Mouse (Mus musculus) gonadal fat pad, adult 2 months (tissue): ENCODE measurements around the gene Olfr279. TPM values are rescaled to one million over a fixed set of nuclear protein-coding genes. Genes with fewer than 3 reads are reported as not detected.

Experiments
- DNase-seq: peaks from one replicate; pipeline ENCODE4 v3.0.0-alpha.2; 2012; ENCODE audit warnings: low read depth
- polyA plus RNA-seq: library from polyadenylated mRNA; depleted of rRNA; stranded (reverse); fragments of >200 nt; gene quantifications from 2 replicates; pipeline ENCODE4 v1.2.3, GENCODE M21; 2012; rRNA removed

Olfr279 gene
- polyA plus RNA-seq, 1 experiment: not detected

- DNase-seq: no peak
These were observed 51.1 kb downstream of the Olfr279 start for GRCm38 (mm10) chr15:98543341-98543740.

GRCm38 (mm10) chr15:98545151-98545550 lies 52.9 kb downstream of the Olfr279 start:
- no peak for DNase-seq

- DNase-seq: no peak
These were observed 54.6 kb downstream of the Olfr279 start for GRCm38 (mm10) chr15:98546843-98547242.

Other genes with a start within 250 kb of the Olfr279 start
- gene H1fnt, start 235.1 kb upstream of the Olfr279 start, polyA plus RNA-seq: 1.6 and 2.5 TPM in 2 replicates
- 2.5 and 2.7 TPM in 2 replicates for gene Zfp641, start 196.2 kb upstream of the Olfr279 start, polyA plus RNA-seq
- gene Olfr285, start 175.0 kb upstream of the Olfr279 start, polyA plus RNA-seq: not detected in 2 replicates
- not detected in 2 replicates for gene Olfr284, start 151.4 kb upstream of the Olfr279 start, polyA plus RNA-seq
- gene Olfr283, start 111.5 kb upstream of the Olfr279 start, polyA plus RNA-seq: not detected in 2 replicates
- gene Olfr282, start 61.2 kb upstream of the Olfr279 start, polyA plus RNA-seq: not detected in 2 replicates
- not detected in 2 replicates for gene Olfr281, start 39.8 kb upstream of the Olfr279 start, polyA plus RNA-seq
- gene OR5BS1P, start 22.5 kb upstream of the Olfr279 start, polyA plus RNA-seq: not detected in 2 replicates
- gene Lalba, start 9.7 kb upstream of the Olfr279 start, polyA plus RNA-seq: 0.15 and 0.24 TPM in 2 replicates
- gene Kansl2, start 41.9 kb downstream of the Olfr279 start, polyA plus RNA-seq: 38.4 and 41.0 TPM in 2 replicates
- gene Ccnt1, start 78.5 kb downstream of the Olfr279 start, polyA plus RNA-seq: 12.0 and 13.2 TPM in 2 replicates
- 0.58 and 1.3 TPM in 2 replicates for gene 4930415O20Rik, start 78.6 kb downstream of the Olfr279 start, polyA plus RNA-seq
- 84.8 and 91.2 TPM in 2 replicates for gene Adcy6, start 117.7 kb downstream of the Olfr279 start, polyA plus RNA-seq
- gene Cacnb3, start 138.4 kb downstream of the Olfr279 start, polyA plus RNA-seq: 13.7 and 16.1 TPM in 2 replicates
- 30.2 and 31.3 TPM in 2 replicates for gene Ddx23, start 170.5 kb downstream of the Olfr279 start, polyA plus RNA-seq
- 2.6 and 4.8 TPM in 2 replicates for gene Rnd1, start 185.1 kb downstream of the Olfr279 start, polyA plus RNA-seq
- 0.73 and 1.6 TPM in 2 replicates for gene Ccdc65, start 215.8 kb downstream of the Olfr279 start, polyA plus RNA-seq
- 59.6 and 73.5 TPM in 2 replicates for gene Fkbp11, start 235.8 kb downstream of the Olfr279 start, polyA plus RNA-seq